Comparison of ENCODE assay signal across 27 mouse cellular contexts in genomic region chr8:7207178-7207577, GRCm38 (mm10).
DNase-seq lines count a peak whose midpoint lies in the region; ATAC-seq and TF ChIP-seq lines count a peak whose summit lies in the region.
"Had no signal": no experiment of that assay in that cellular context is flagged by ENCODE, and none has a peak within 500 bp of the region (broad histone marks: within the 10 kb centered on the region; RNA-seq: fewer than 3 reads in every experiment).

No protein-coding gene starts in this region.

- H3K27ac ChIP-seq in lung, postnatal 0 days (ENCODE audit: low read length): no peak overlapping the region
- no peak overlapping the region for H3K27ac ChIP-seq in forebrain, embryonic 16.5 days (ENCODE audit: low read length)
- H3K27ac ChIP-seq: hindbrain, embryonic 10.5 days; kidney, postnatal 0 days; liver, embryonic 15.5 days; midbrain, embryonic 12.5 days; neural tube, embryonic 13.5 days; stomach, postnatal 0 days had no signal

- no peak for TF ChIP-seq CTCF in lung, postnatal 0 days (IDR thresholded peaks at IDR 0.05)

- H3K4me1 ChIP-seq in lung, postnatal 0 days (ENCODE audit: insufficient read depth, low read depth, low read length): no peaks in the 10 kb centered on the region
- 0 out of 2 replicates have a peak, but pooled peaks cover 2% of the 10 kb centered on the region for H3K4me1 ChIP-seq in forebrain, embryonic 16.5 days (replicated peaks; ENCODE audit: control insufficient read depth, insufficient read depth, low read length)
- H3K4me1 ChIP-seq: hindbrain, embryonic 10.5 days; liver, embryonic 15.5 days; midbrain, embryonic 12.5 days; neural tube, embryonic 13.5 days had no signal

- H3K4me2 ChIP-seq in lung, postnatal 0 days (replicated peaks; ENCODE audit: low read depth, low read length): no peak overlapping the region
- H3K4me2 ChIP-seq in forebrain, embryonic 16.5 days (ENCODE audit: low read length): no peak overlapping the region
- H3K4me2 ChIP-seq: liver, embryonic 15.5 days; midbrain, embryonic 12.5 days; neural tube, embryonic 13.5 days had no signal

- no peaks in the 10 kb centered on the region for H3K9me3 ChIP-seq in lung, postnatal 0 days (ENCODE audit: low read length)
- no peaks in the 10 kb centered on the region for H3K9me3 ChIP-seq in forebrain, embryonic 16.5 days (ENCODE audit: control insufficient read depth, low read length)
- H3K9me3 ChIP-seq: hindbrain, embryonic 10.5 days; liver, embryonic 15.5 days; midbrain, embryonic 12.5 days; neural tube, embryonic 13.5 days had no signal

- TF ChIP-seq EP300 in lung, postnatal 0 days (IDR thresholded peaks at IDR 0.05): peak; percentile 86

- peak; percentile 94 for ATAC-seq in lung, postnatal 0 days
- ATAC-seq in forebrain, embryonic 16.5 days: no peak
- ATAC-seq: forebrain, postnatal 0 days; hindbrain, embryonic 16.5 days had no signal

- no peaks in the 10 kb centered on the region for H3K27me3 ChIP-seq in lung, postnatal 0 days (replicated peaks; ENCODE audit: insufficient read depth, low read length)
- no peaks in the 10 kb centered on the region for H3K27me3 ChIP-seq in forebrain, embryonic 16.5 days (replicated peaks; ENCODE audit: control insufficient read depth, insufficient read depth, low read length)
- H3K27me3 ChIP-seq: liver, embryonic 15.5 days; midbrain, embryonic 12.5 days; neural tube, embryonic 13.5 days had no signal

- DNase-seq in layer of hippocampus, adult 9-11 months: peak; percentile 6
- no peak for DNase-seq in layer of hippocampus, adult 8-10 months (ENCODE audit: low spot score in 2 of 2)
- DNase-seq in lung, adult 18-20 months: peak; percentile 25 to 55
- peak; percentile 79 for DNase-seq in lung, postnatal 0 days (ENCODE audit: low spot score)
- DNase-seq in lung, postnatal 4 days: peak; percentile 12 to 23
- no peak for DNase-seq in right cerebral cortex, postnatal 25 days
- DNase-seq in ovary, postnatal 14 days (ENCODE audit: low spot score): no peak
- DNase-seq: adrenal gland, postnatal 36 days; cerebellum, adult 8-10 months; cerebellum, postnatal 25 days; forebrain, postnatal 0 days; gastrocnemius, postnatal 10 days; heart, postnatal 14 days; kidney, adult 18-20 months; kidney, postnatal 4 days; liver; right cerebral cortex, postnatal 4 days; thymus, adult 2 months; thymus, postnatal 36 days had no signal

- no peak overlapping the region for H3K9ac ChIP-seq in lung, postnatal 0 days (replicated peaks; ENCODE audit: low read depth)
- no peak overlapping the region for H3K9ac ChIP-seq in forebrain, embryonic 16.5 days (replicated peaks; ENCODE audit: low read depth, low read length)
- H3K9ac ChIP-seq: forebrain, postnatal 0 days; liver, embryonic 15.5 days; midbrain, embryonic 12.5 days; neural tube, embryonic 13.5 days had no signal

- no peaks in the 10 kb centered on the region for H3K36me3 ChIP-seq in lung, postnatal 0 days (ENCODE audit: insufficient read depth, low read length)
- no peaks in the 10 kb centered on the region for H3K36me3 ChIP-seq in forebrain, embryonic 16.5 days (ENCODE audit: control insufficient read depth, insufficient read depth)
- H3K36me3 ChIP-seq: hindbrain, embryonic 10.5 days; liver, embryonic 15.5 days; midbrain, embryonic 12.5 days; neural tube, embryonic 13.5 days had no signal

- H3K4me3 ChIP-seq in lung, postnatal 0 days (ENCODE audit: low read depth, low read length): no peak overlapping the region
- no peak overlapping the region for H3K4me3 ChIP-seq in forebrain, embryonic 16.5 days (replicated peaks; ENCODE audit: low read length)
- H3K4me3 ChIP-seq: hindbrain, embryonic 10.5 days; liver, embryonic 15.5 days; midbrain, embryonic 12.5 days; neural tube, embryonic 13.5 days had no signal

- 30% methylated on average over 3 of the region's 3 CpGs for WGBS in lung, postnatal 0 days
- 33% methylated on average over 3 of the region's 3 CpGs for WGBS in forebrain, embryonic 16.5 days

Comparison
In these comparisons a context has a peak if more than half of its experiments do, and no peak if none do; other contexts are left out.
1. DNase-seq: peak in layer of hippocampus, adult 9-11 months (single experiment), lung, adult 18-20 months (2 of 2), lung, postnatal 0 days (single experiment) and lung, postnatal 4 days (2 of 2); none in layer of hippocampus, adult 8-10 months (0 of 2), right cerebral cortex, postnatal 25 days (single experiment) and ovary, postnatal 14 days (single experiment).